Mouse (Mus musculus): ENCODE measurements around the gene Alkbh6. TPM values are rescaled to one million over a fixed set of nuclear protein-coding genes. Genes with fewer than 3 reads are reported as not detected.
A peak's percentile ranks its signal among the peaks of the same experiment; 100 is the strongest.

Alkbh6 gene
- polyA plus RNA-seq, 1 experiment from 2014 or later: 80.7 TPM

DNA sequence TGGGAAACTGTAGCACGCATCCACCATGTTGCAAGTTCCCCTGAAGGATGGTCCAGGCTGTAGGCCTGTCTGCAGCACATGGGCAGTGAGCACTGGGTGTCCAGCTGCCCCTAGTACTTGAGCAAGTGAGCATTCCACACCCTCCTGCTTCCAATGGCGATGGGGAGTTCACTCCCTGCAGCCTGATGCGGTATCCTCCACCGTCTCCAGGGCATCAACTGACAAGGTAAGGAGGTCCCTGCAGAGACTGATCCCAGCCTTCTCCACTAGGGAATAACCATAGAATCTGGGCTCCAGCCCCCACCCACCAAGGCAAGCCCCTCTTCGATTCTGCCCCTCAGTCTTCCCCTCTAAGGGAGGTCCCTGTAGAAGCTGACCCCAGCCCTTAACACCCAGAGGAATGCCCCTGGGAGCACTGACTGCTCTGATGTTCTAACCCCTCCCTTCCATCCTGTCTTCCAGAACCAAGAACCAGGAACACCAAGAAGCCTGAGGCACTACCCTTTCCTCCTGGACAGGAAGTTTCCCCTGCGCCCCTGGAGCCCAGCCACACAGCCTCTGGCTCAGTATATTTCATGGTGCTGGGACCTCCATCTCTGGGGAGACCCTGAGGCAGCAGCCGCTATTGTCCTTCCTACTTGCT lies 19.3 kb upstream of the Alkbh6 start:
- H3K27me3 ChIP-seq (ENCODE audit: control insufficient read depth, insufficient read depth, low read length): no peaks in the 10 kb centered on the region
- no peaks in the 10 kb centered on the region; the same call in 1 of the 2 replicates for H3K4me1 ChIP-seq (ENCODE audit: control insufficient read depth, insufficient read depth, low read length)
- H3K36me3 ChIP-seq (replicated peaks; ENCODE audit: control insufficient read depth, insufficient read depth, low read depth, low read length): no peaks in the 10 kb centered on the region; the same call in 1 of the 2 replicates
- H3K9me3 ChIP-seq (replicated peaks; ENCODE audit: control insufficient read depth, low read length): no peaks in the 10 kb centered on the region
- no peak for ATAC-seq (replicated peaks; ENCODE audit: insufficient number of reproducible peaks, low FRiP score, low TSS enrichment, low read depth)
- no peak for DNase-seq (ENCODE audit: low spot score)
- no peak overlapping the region for H3K4me3 ChIP-seq (ENCODE audit: low read depth, low read length)
- H3K27ac ChIP-seq (replicated peaks; ENCODE audit: low read depth, low read length): no peak overlapping the region
- 62% methylated on average over 7 of the region's 7 CpGs for WGBS
- peak overlapping the region; percentile 2; the same call in 1 of the 2 replicates for H3K9ac ChIP-seq (replicated peaks; ENCODE audit: low read length)
- H3K4me2 ChIP-seq (ENCODE audit: low read depth, low read length): no peak overlapping the region

DNA sequence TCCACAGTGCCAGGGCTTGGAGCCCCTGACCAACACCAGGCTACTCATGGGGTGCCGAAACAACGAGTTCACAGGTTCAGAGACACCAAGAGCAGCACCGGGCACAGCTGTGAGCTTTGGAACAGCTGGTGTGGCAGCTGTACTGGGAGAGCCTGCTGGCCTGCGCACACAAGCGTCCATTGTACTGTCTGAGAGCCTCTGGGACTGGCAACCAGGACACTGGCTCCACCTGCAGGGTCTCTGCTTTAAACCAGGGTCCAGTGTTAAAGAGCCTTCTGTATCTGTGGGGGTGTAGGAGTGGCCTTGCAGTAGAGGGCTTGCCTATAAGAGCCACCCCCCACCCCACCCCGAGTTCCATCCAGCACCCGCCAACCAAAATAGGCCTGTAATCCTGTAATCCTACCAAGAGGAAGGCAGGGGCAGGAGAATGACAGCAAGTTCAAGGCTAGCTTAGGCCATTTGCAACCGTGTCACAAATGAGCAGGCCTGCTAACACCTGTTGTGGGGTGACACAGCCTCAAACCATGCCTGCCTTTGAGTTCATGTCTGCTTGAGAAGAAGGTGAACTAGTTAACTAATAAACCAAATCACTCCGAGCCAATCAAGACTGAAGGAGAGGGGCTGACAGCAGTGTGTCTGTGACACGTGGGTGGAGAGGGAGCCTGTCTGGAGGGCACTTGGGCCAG lies 18.7 kb upstream of the Alkbh6 start:
- no peaks in the 10 kb centered on the region; the same call in none of the 2 replicates for H3K36me3 ChIP-seq (replicated peaks; ENCODE audit: control insufficient read depth, insufficient read depth, low read depth, low read length)
- no peaks in the 10 kb centered on the region for H3K27me3 ChIP-seq (ENCODE audit: control insufficient read depth, insufficient read depth, low read length)
- H3K27ac ChIP-seq (replicated peaks; ENCODE audit: low read depth, low read length): no peak overlapping the region
- DNase-seq (ENCODE audit: low spot score) (peak; percentile 42), ATAC-seq (replicated peaks; ENCODE audit: insufficient number of reproducible peaks, low FRiP score, low TSS enrichment, low read depth) (no peak; the same call in 1 of the 2 replicates)
- H3K4me3 ChIP-seq (ENCODE audit: low read depth, low read length): no peak overlapping the region
- peak overlapping the region; percentile 2; the same call in 1 of the 2 replicates for H3K9ac ChIP-seq (replicated peaks; ENCODE audit: low read length)
- H3K4me1 ChIP-seq (ENCODE audit: control insufficient read depth, insufficient read depth, low read length): no peaks in the 10 kb centered on the region; the same call in 1 of the 2 replicates
- no peak overlapping the region for H3K4me2 ChIP-seq (ENCODE audit: low read depth, low read length)
- no peaks in the 10 kb centered on the region for H3K9me3 ChIP-seq (replicated peaks; ENCODE audit: control insufficient read depth, low read length)
- WGBS: 41% methylated on average over 10 of the region's 10 CpGs

- H3K4me3 ChIP-seq (ENCODE audit: low read depth, low read length): peak within 1 kb of the TSS; percentile 89
- peaks cover under 1% of the 10 kb centered on the region for H3K36me3 ChIP-seq (replicated peaks; ENCODE audit: control insufficient read depth, insufficient read depth, low read depth, low read length)
- H3K9me3 ChIP-seq (replicated peaks; ENCODE audit: control insufficient read depth, low read length): no peaks in the 10 kb centered on the region
- no peaks in the 10 kb centered on the region for H3K27me3 ChIP-seq (ENCODE audit: control insufficient read depth, insufficient read depth, low read length)
- ATAC-seq (replicated peaks; ENCODE audit: insufficient number of reproducible peaks, low FRiP score, low TSS enrichment, low read depth) (peak; percentile 61), DNase-seq (ENCODE audit: low spot score) (peak; percentile 86)
- peak within 1 kb of the TSS; percentile 86 for H3K4me2 ChIP-seq (ENCODE audit: low read depth, low read length)
- H3K27ac ChIP-seq (replicated peaks; ENCODE audit: low read depth, low read length): no peak within 1 kb of the TSS
- WGBS: 7% methylated on average over 35 of the region's 35 CpGs
- H3K9ac ChIP-seq (replicated peaks; ENCODE audit: low read length): peak within 1 kb of the TSS; percentile 93
- no peaks in the 10 kb centered on the region; the same call in 1 of the 2 replicates for H3K4me1 ChIP-seq (ENCODE audit: control insufficient read depth, insufficient read depth, low read length)
These were observed 17.0 kb upstream of the Alkbh6 start, which contains the start of gene Clip3 for GRCm38 (mm10) chr7:30291215-30292131. TSS of gene Clip3 (plus strand) at chr7:30291728.

- no peak overlapping the region for H3K27ac ChIP-seq (replicated peaks; ENCODE audit: low read depth, low read length)
- H3K4me2 ChIP-seq (ENCODE audit: low read depth, low read length): no peak overlapping the region
- H3K9me3 ChIP-seq (replicated peaks; ENCODE audit: control insufficient read depth, low read length): no peaks in the 10 kb centered on the region
- H3K4me3 ChIP-seq (ENCODE audit: low read depth, low read length): no peak overlapping the region
- no peak overlapping the region for H3K9ac ChIP-seq (replicated peaks; ENCODE audit: low read length)
- ATAC-seq (replicated peaks; ENCODE audit: insufficient number of reproducible peaks, low FRiP score, low TSS enrichment, low read depth): no peak
- peaks cover 5% of the 10 kb centered on the region for H3K36me3 ChIP-seq (replicated peaks; ENCODE audit: control insufficient read depth, insufficient read depth, low read depth, low read length)
- H3K27me3 ChIP-seq (ENCODE audit: control insufficient read depth, insufficient read depth, low read length): no peaks in the 10 kb centered on the region
- DNase-seq (ENCODE audit: low spot score): no peak
- WGBS: 83% methylated on average over 13 of the region's 13 CpGs
- H3K4me1 ChIP-seq (ENCODE audit: control insufficient read depth, insufficient read depth, low read length): no peaks in the 10 kb centered on the region; the same call in 1 of the 2 replicates
These were observed 14.7 kb upstream of the Alkbh6 start for GRCm38 (mm10) chr7:30293795-30294194.

GRCm38 (mm10) chr7:30294296-30294695 lies 14.2 kb upstream of the Alkbh6 start:
- ATAC-seq (replicated peaks; ENCODE audit: insufficient number of reproducible peaks, low FRiP score, low TSS enrichment, low read depth) (no peak), DNase-seq (ENCODE audit: low spot score) (no peak)
- no peaks in the 10 kb centered on the region; the same call in 1 of the 2 replicates for H3K4me1 ChIP-seq (ENCODE audit: control insufficient read depth, insufficient read depth, low read length)
- H3K27me3 ChIP-seq (ENCODE audit: control insufficient read depth, insufficient read depth, low read length): no peaks in the 10 kb centered on the region
- no peak overlapping the region for H3K4me2 ChIP-seq (ENCODE audit: low read depth, low read length)
- H3K27ac ChIP-seq (replicated peaks; ENCODE audit: low read depth, low read length): no peak overlapping the region
- H3K36me3 ChIP-seq (replicated peaks; ENCODE audit: control insufficient read depth, insufficient read depth, low read depth, low read length): peaks cover 6% of the 10 kb centered on the region
- H3K9me3 ChIP-seq (replicated peaks; ENCODE audit: control insufficient read depth, low read length): no peaks in the 10 kb centered on the region
- H3K9ac ChIP-seq (replicated peaks; ENCODE audit: low read length): no peak overlapping the region
- H3K4me3 ChIP-seq (ENCODE audit: low read depth, low read length): no peak overlapping the region
- 92% methylated on average over 5 of the region's 5 CpGs for WGBS

DNA sequence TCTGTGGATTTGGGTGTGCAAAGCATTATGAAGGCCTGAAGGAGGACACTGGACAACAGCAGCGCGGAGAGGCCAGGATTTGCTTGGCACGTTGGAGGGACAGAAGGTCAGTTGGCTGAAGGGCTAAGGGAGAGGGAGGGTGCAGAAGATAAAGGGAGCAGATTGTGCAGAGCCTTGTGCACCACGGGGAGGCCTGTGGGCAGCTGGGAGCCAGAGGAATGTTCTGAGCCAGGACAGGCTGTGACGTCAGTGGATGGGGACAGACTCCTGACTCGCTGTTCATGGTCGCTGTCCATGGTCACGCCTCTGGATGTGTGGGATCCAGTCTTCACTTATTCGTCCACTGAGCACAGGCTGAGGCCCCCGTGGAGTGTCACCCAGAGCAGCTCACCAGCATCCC lies 13.4 kb upstream of the Alkbh6 start:
- Histone ChIP-seq H3K9ac (replicated peaks; ENCODE audit: low read length) (no peak overlapping the region), H3K4me2 (ENCODE audit: low read depth, low read length) (no peak overlapping the region), H3K9me3 (replicated peaks; ENCODE audit: control insufficient read depth, low read length) (no peaks in the 10 kb centered on the region), H3K27me3 (ENCODE audit: control insufficient read depth, insufficient read depth, low read length) (no peaks in the 10 kb centered on the region), H3K27ac (replicated peaks; ENCODE audit: low read depth, low read length) (no peak overlapping the region), H3K4me3 (ENCODE audit: low read depth, low read length) (no peak overlapping the region), H3K4me1 (ENCODE audit: control insufficient read depth, insufficient read depth, low read length) (no peaks in the 10 kb centered on the region; the same call in 1 of the 2 replicates), H3K36me3 (replicated peaks; ENCODE audit: control insufficient read depth, insufficient read depth, low read depth, low read length) (peaks cover 6% of the 10 kb centered on the region)
- ATAC-seq (replicated peaks; ENCODE audit: insufficient number of reproducible peaks, low FRiP score, low TSS enrichment, low read depth) (no peak), DNase-seq (ENCODE audit: low spot score) (no peak)
- 66% methylated on average over 10 of the region's 10 CpGs for WGBS

- peaks cover 9% of the 10 kb centered on the region for H3K36me3 ChIP-seq (replicated peaks; ENCODE audit: control insufficient read depth, insufficient read depth, low read depth, low read length)
- no peaks in the 10 kb centered on the region for H3K27me3 ChIP-seq (ENCODE audit: control insufficient read depth, insufficient read depth, low read length)
- no peaks in the 10 kb centered on the region for H3K9me3 ChIP-seq (replicated peaks; ENCODE audit: control insufficient read depth, low read length)
- H3K9ac ChIP-seq (replicated peaks; ENCODE audit: low read length): no peak overlapping the region
- H3K4me2 ChIP-seq (ENCODE audit: low read depth, low read length): no peak overlapping the region
- H3K4me3 ChIP-seq (ENCODE audit: low read depth, low read length): no peak overlapping the region
- no peak for DNase-seq (ENCODE audit: low spot score)
- WGBS: 94% methylated on average over 15 of the region's 15 CpGs
- no peaks in the 10 kb centered on the region for H3K4me1 ChIP-seq (ENCODE audit: control insufficient read depth, insufficient read depth, low read length)
- H3K27ac ChIP-seq (replicated peaks; ENCODE audit: low read depth, low read length): no peak overlapping the region
- ATAC-seq (replicated peaks; ENCODE audit: insufficient number of reproducible peaks, low FRiP score, low TSS enrichment, low read depth): no peak
These were observed 11.7 kb upstream of the Alkbh6 start for GRCm38 (mm10) chr7:30296816-30297215.

Measured in embryonic facial prominence, embryonic 11.5 days (tissue).